Mouse (Mus musculus): ENCODE results near the gene Khdc3. TPM values are rescaled to one million over a fixed set of nuclear protein-coding genes. Genes with fewer than 3 reads are reported as not detected.
A peak's percentile ranks its signal among the peaks of the same experiment; 100 is the strongest.

The Khdc3 gene
- total and polyA plus RNA-seq, 3 experiments = not detected

DNA sequence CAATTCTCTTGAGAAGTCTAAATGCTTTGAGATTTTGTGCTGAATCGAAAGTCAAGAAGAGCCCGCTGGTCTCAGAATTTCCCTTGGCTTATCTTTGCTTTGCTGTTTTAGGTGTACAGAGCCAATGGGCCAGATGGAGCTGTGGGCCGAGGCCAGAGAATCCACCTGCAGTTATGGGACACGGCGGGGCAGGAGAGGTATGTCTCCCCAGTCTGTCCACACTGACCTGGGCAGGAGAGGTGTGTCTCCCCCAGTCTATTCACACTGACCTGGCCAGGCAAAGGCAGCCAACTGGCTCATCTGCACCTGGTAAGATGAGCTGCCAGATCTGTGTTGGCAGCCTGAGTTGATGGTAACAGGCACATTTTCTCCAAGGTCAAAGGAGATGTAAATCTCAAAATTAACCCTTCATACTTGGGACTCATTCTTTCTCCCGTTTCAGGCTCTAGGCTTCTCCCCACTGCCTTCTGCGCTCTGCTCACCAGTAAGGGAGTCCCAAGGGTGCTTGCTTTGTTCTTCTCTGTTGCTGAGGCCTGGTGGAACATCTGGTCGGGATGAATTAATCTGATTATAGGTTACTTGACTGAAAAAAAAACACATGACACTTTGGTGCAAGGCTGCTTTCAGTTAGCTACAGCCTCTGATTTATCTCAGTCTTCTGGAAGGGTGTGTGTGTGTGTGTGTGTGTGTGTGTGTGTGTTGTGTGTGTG is 19.2 kb upstream of the Khdc3 start:
- no peaks in the 10 kb centered on the region for H3K27me3 ChIP-seq (ENCODE audit: control insufficient read depth, insufficient read depth, low read length)
- H3K27ac ChIP-seq = no peak overlapping the region
- no peak overlapping the region for H3K4me3 ChIP-seq
- DNase-seq = no peak
- WGBS = 77% methylated on average over 8 of the region's 8 CpGs
- no peak overlapping the region for H3K9ac ChIP-seq (ENCODE audit: low read depth, low read length)
- no peak for TF ChIP-seq POLR2A (IDR thresholded peaks at IDR 0.05; ENCODE audit: insufficient read depth, low read depth, low read length)
- TF ChIP-seq CTCF (IDR thresholded peaks at IDR 0.05) = no peak
- TF ChIP-seq EP300 (IDR thresholded peaks at IDR 0.05; ENCODE audit: insufficient read depth, low read depth, low read length) = no peak
- intact Hi-C loops (cut with DNase I) = no loop called here
- no peaks in the 10 kb centered on the region for H3K36me3 ChIP-seq (ENCODE audit: control insufficient read depth, insufficient read depth, low read length)
- no peaks in the 10 kb centered on the region for H3K4me1 ChIP-seq (ENCODE audit: control insufficient read depth, insufficient read depth, low read length)
- no peaks in the 10 kb centered on the region for H3K79me2 ChIP-seq (replicated peaks; ENCODE audit: control insufficient read depth, insufficient read depth, low read length)

- H3K36me3 ChIP-seq (ENCODE audit: control insufficient read depth, insufficient read depth, low read length) = no peaks in the 10 kb centered on the region
- H3K27ac ChIP-seq = no peak overlapping the region
- H3K9ac ChIP-seq (ENCODE audit: low read depth, low read length) = no peak overlapping the region
- no peaks in the 10 kb centered on the region for H3K79me2 ChIP-seq (replicated peaks; ENCODE audit: control insufficient read depth, insufficient read depth, low read length)
- intact Hi-C loops (cut with DNase I) = no loop called here
- no peak overlapping the region for H3K4me3 ChIP-seq
- no peaks in the 10 kb centered on the region for H3K27me3 ChIP-seq (ENCODE audit: control insufficient read depth, insufficient read depth, low read length)
- 36% methylated on average over 6 of the region's 6 CpGs for WGBS
- no peaks in the 10 kb centered on the region for H3K4me1 ChIP-seq (ENCODE audit: control insufficient read depth, insufficient read depth, low read length)
- TF ChIP-seq EP300 (IDR thresholded peaks at IDR 0.05; ENCODE audit: insufficient read depth, low read depth, low read length) (no peak), CTCF (IDR thresholded peaks at IDR 0.05) (no peak), POLR2A (IDR thresholded peaks at IDR 0.05; ENCODE audit: insufficient read depth, low read depth, low read length) (no peak)
- DNase-seq = no peak
Measured at GRCm38 (mm10) chr9:73083956-73084355, 17.7 kb upstream of the Khdc3 start.

- H3K4me1 ChIP-seq (ENCODE audit: control insufficient read depth, insufficient read depth, low read length) = no peaks in the 10 kb centered on the region
- 43% methylated on average over 6 of the region's 6 CpGs for WGBS
- TF ChIP-seq POLR2A (IDR thresholded peaks at IDR 0.05; ENCODE audit: insufficient read depth, low read depth, low read length) (no peak), EP300 (IDR thresholded peaks at IDR 0.05; ENCODE audit: insufficient read depth, low read depth, low read length) (no peak), CTCF (IDR thresholded peaks at IDR 0.05) (no peak)
- intact Hi-C loops (cut with DNase I) = no loop called here
- H3K27ac ChIP-seq = no peak overlapping the region
- no peaks in the 10 kb centered on the region for H3K27me3 ChIP-seq (ENCODE audit: control insufficient read depth, insufficient read depth, low read length)
- H3K79me2 ChIP-seq (replicated peaks; ENCODE audit: control insufficient read depth, insufficient read depth, low read length) = no peaks in the 10 kb centered on the region
- no peak overlapping the region for H3K4me3 ChIP-seq
- no peak for DNase-seq
- H3K9ac ChIP-seq (ENCODE audit: low read depth, low read length) = no peak overlapping the region
- no peaks in the 10 kb centered on the region for H3K36me3 ChIP-seq (ENCODE audit: control insufficient read depth, insufficient read depth, low read length)
Measured at GRCm38 (mm10) chr9:73085845-73086244, 15.8 kb upstream of the Khdc3 start.

GRCm38 (mm10) chr9:73087121-73087520 is 14.5 kb upstream of the Khdc3 start:
- no peak overlapping the region for H3K27ac ChIP-seq
- WGBS = 42% methylated on average over 8 of the region's 8 CpGs
- no peak overlapping the region for H3K4me3 ChIP-seq
- H3K36me3 ChIP-seq (ENCODE audit: control insufficient read depth, insufficient read depth, low read length) = no peaks in the 10 kb centered on the region
- no peaks in the 10 kb centered on the region for H3K79me2 ChIP-seq (replicated peaks; ENCODE audit: control insufficient read depth, insufficient read depth, low read length)
- intact Hi-C loops (cut with DNase I) = no loop called here
- H3K9ac ChIP-seq (ENCODE audit: low read depth, low read length) = no peak overlapping the region
- H3K27me3 ChIP-seq (ENCODE audit: control insufficient read depth, insufficient read depth, low read length) = no peaks in the 10 kb centered on the region
- no peaks in the 10 kb centered on the region for H3K4me1 ChIP-seq (ENCODE audit: control insufficient read depth, insufficient read depth, low read length)
- TF ChIP-seq POLR2A (IDR thresholded peaks at IDR 0.05; ENCODE audit: insufficient read depth, low read depth, low read length) = no peak
- no peak for TF ChIP-seq EP300 (IDR thresholded peaks at IDR 0.05; ENCODE audit: insufficient read depth, low read depth, low read length)
- TF ChIP-seq CTCF (IDR thresholded peaks at IDR 0.05) = no peak
- no peak for DNase-seq

- Histone ChIP-seq H3K36me3 (ENCODE audit: control insufficient read depth, insufficient read depth, low read length) (no peaks in the 10 kb centered on the region), H3K4me3 (no peak overlapping the region), H3K27me3 (ENCODE audit: control insufficient read depth, insufficient read depth, low read length) (no peaks in the 10 kb centered on the region), H3K27ac (no peak overlapping the region), H3K9ac (ENCODE audit: low read depth, low read length) (no peak overlapping the region), H3K4me1 (ENCODE audit: control insufficient read depth, insufficient read depth, low read length) (no peaks in the 10 kb centered on the region), H3K79me2 (replicated peaks; ENCODE audit: control insufficient read depth, insufficient read depth, low read length) (no peaks in the 10 kb centered on the region)
- 74% methylated on average over 5 of the region's 5 CpGs for WGBS
- TF ChIP-seq CTCF (IDR thresholded peaks at IDR 0.05) (no peak), EP300 (IDR thresholded peaks at IDR 0.05; ENCODE audit: insufficient read depth, low read depth, low read length) (no peak), POLR2A (IDR thresholded peaks at IDR 0.05; ENCODE audit: insufficient read depth, low read depth, low read length) (no peak)
- intact Hi-C loops (cut with DNase I) = no loop called here
- DNase-seq = no peak
Measured at GRCm38 (mm10) chr9:73087581-73087980, 14.1 kb upstream of the Khdc3 start.

DNA sequence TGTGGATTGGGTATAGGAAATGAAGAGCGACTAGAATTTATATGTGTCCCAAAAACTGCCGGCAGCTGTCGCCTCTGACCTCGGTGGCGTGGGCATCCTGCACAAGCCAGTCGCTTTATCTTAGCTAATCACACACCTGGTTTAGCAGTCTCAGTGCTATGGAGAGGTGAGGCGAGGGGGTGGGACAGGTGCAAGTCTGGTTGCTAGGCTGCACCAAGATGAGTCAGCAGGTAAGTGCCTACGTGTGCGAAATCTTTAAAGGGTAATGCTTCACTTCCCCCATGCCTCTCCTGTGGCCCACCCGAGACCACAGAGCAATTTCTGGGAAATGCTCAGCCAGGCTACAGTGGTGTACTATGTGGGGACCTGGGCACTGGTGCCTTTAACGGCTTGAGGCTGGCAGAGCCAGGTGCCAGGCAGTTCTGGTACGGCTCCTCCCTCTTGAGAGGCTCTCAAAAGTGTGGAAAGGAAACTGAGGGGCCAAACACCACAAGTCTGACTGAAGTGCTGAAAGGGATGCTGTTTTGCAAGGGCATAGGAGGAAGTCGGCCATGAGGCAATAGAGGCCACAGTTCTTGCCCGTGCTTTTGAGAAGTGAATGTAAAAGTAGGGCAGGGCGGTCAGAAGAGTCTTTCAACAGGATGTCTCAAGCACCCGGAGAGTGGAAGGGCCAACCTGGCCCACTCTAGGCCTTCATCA is 12.3 kb upstream of the Khdc3 start:
- Histone ChIP-seq H3K4me3 (no peak overlapping the region), H3K36me3 (ENCODE audit: control insufficient read depth, insufficient read depth, low read length) (no peaks in the 10 kb centered on the region), H3K27me3 (ENCODE audit: control insufficient read depth, insufficient read depth, low read length) (no peaks in the 10 kb centered on the region), H3K27ac (no peak overlapping the region), H3K9ac (ENCODE audit: low read depth, low read length) (no peak overlapping the region), H3K4me1 (ENCODE audit: control insufficient read depth, insufficient read depth, low read length) (no peaks in the 10 kb centered on the region), H3K79me2 (replicated peaks; ENCODE audit: control insufficient read depth, insufficient read depth, low read length) (no peaks in the 10 kb centered on the region)
- TF ChIP-seq CTCF (IDR thresholded peaks at IDR 0.05) (no peak), EP300 (IDR thresholded peaks at IDR 0.05; ENCODE audit: insufficient read depth, low read depth, low read length) (no peak), POLR2A (IDR thresholded peaks at IDR 0.05; ENCODE audit: insufficient read depth, low read depth, low read length) (no peak)
- WGBS = 64% methylated on average over 16 of the region's 16 CpGs
- DNase-seq = peak in 1 of 2 experiments; percentile 38
- intact Hi-C loops (cut with DNase I) = no loop called here

Measured in heart, adult 2 months (tissue).